Mouse (Mus musculus): ENCODE results near the gene Tirap. TPM values are rescaled to one million over a fixed set of nuclear protein-coding genes. Genes with fewer than 3 reads are reported as not detected.
A peak's percentile ranks its signal among the peaks of the same experiment; 100 is the strongest.

The Tirap gene
- polyA plus RNA-seq, 1 experiment from 2014 or later: 10.5 TPM

- H3K4me3 ChIP-seq: no peak overlapping the region
- 88% methylated on average over 4 of the region's 4 CpGs for WGBS
- H3K9me3 ChIP-seq: no peaks in the 10 kb centered on the region
- H3K27me3 ChIP-seq (replicated peaks): no peaks in the 10 kb centered on the region
- no peak overlapping the region for H3K4me2 ChIP-seq (replicated peaks)
- no peaks in the 10 kb centered on the region for H3K4me1 ChIP-seq
- no peak overlapping the region for H3K27ac ChIP-seq
- peaks cover 33% of the 10 kb centered on the region; the same call in 1 of the 2 replicates for H3K36me3 ChIP-seq
- no peak for ATAC-seq (ENCODE audit: low FRiP score, low read depth)
- H3K9ac ChIP-seq: no peak overlapping the region
Observed at GRCm38 (mm10) chr9:35186430-35186829, 13.7 kb downstream of the Tirap start.

- no peak for ATAC-seq (ENCODE audit: low FRiP score, low read depth)
- no peaks in the 10 kb centered on the region for H3K4me1 ChIP-seq
- no peak overlapping the region for H3K9ac ChIP-seq
- no peaks in the 10 kb centered on the region for H3K27me3 ChIP-seq (replicated peaks)
- no peak overlapping the region for H3K27ac ChIP-seq
- H3K4me3 ChIP-seq: no peak overlapping the region
- no peaks in the 10 kb centered on the region for H3K9me3 ChIP-seq
- 77% methylated on average over 5 of the region's 5 CpGs for WGBS
- H3K36me3 ChIP-seq: peaks cover 12% of the 10 kb centered on the region; the same call in 1 of the 2 replicates
- no peak overlapping the region for H3K4me2 ChIP-seq (replicated peaks)
Observed at GRCm38 (mm10) chr9:35183359-35183758, 16.7 kb downstream of the Tirap start.

- no peaks in the 10 kb centered on the region for H3K27me3 ChIP-seq (replicated peaks)
- no peak for ATAC-seq (ENCODE audit: low FRiP score, low read depth)
- H3K9ac ChIP-seq: no peak overlapping the region
- 90% methylated on average over 2 of the region's 2 CpGs for WGBS
- H3K4me3 ChIP-seq: no peak overlapping the region
- no peaks in the 10 kb centered on the region for H3K4me1 ChIP-seq
- peaks cover 7% of the 10 kb centered on the region; the same call in 1 of the 2 replicates for H3K36me3 ChIP-seq
- H3K27ac ChIP-seq: no peak overlapping the region
- H3K9me3 ChIP-seq: no peaks in the 10 kb centered on the region
- H3K4me2 ChIP-seq (replicated peaks): no peak overlapping the region
Observed at GRCm38 (mm10) chr9:35182832-35183231, 17.3 kb downstream of the Tirap start.

- no peak overlapping the region for H3K27ac ChIP-seq
- peak overlapping the region; percentile 74 for H3K4me2 ChIP-seq (replicated peaks)
- H3K4me1 ChIP-seq: peaks cover 13% of the 10 kb centered on the region; the same call in 1 of the 2 replicates
- H3K27me3 ChIP-seq (replicated peaks): no peaks in the 10 kb centered on the region
- peak; percentile 41 for ATAC-seq (ENCODE audit: low FRiP score, low read depth)
- no peaks in the 10 kb centered on the region for H3K9me3 ChIP-seq
- peak overlapping the region; percentile 51; the same call in 1 of the 2 replicates for H3K9ac ChIP-seq
- H3K36me3 ChIP-seq: no peaks in the 10 kb centered on the region
- WGBS: 52% methylated on average over 14 of the region's 14 CpGs
- peak overlapping the region; percentile 63 for H3K4me3 ChIP-seq
Observed at GRCm38 (mm10) chr9:35176124-35176659, 23.9 kb downstream of the Tirap start.

GRCm38 (mm10) chr9:35175251-35176123 is 24.6 kb downstream of the Tirap start, which contains the start of gene Dcps:
Gene Dcps (minus strand): TSS chr9:35176061.
- ATAC-seq (ENCODE audit: low FRiP score, low read depth): peak; percentile 98
- Histone ChIP-seq H3K4me1 (peaks cover 13% of the 10 kb centered on the region; the same call in 1 of the 2 replicates), H3K9ac (peak within 1 kb of the TSS; percentile 51), H3K27me3 (replicated peaks) (no peaks in the 10 kb centered on the region), H3K9me3 (no peaks in the 10 kb centered on the region), H3K36me3 (peaks cover 4% of the 10 kb centered on the region; the same call in 1 of the 2 replicates), H3K4me3 (peak within 1 kb of the TSS; percentile 63), H3K27ac (no peak within 1 kb of the TSS), H3K4me2 (replicated peaks) (peak within 1 kb of the TSS; percentile 74)
- under 1% methylated on average over 38 of the region's 38 CpGs for WGBS

GRCm38 (mm10) chr9:35173331-35173730 is 26.8 kb downstream of the Tirap start:
- WGBS: 97% methylated on average over 1 of the region's 1 CpGs
- Histone ChIP-seq H3K27me3 (replicated peaks) (no peaks in the 10 kb centered on the region), H3K36me3 (peaks cover 10% of the 10 kb centered on the region), H3K27ac (no peak overlapping the region), H3K4me1 (peaks cover 13% of the 10 kb centered on the region; the same call in 1 of the 2 replicates), H3K4me3 (no peak overlapping the region), H3K9ac (no peak overlapping the region), H3K4me2 (replicated peaks) (no peak overlapping the region), H3K9me3 (no peaks in the 10 kb centered on the region)
- no peak for ATAC-seq (ENCODE audit: low FRiP score, low read depth)

- WGBS: 90% methylated on average over 7 of the region's 7 CpGs
- peaks cover 10% of the 10 kb centered on the region for H3K36me3 ChIP-seq
- H3K27me3 ChIP-seq (replicated peaks): no peaks in the 10 kb centered on the region
- H3K4me2 ChIP-seq (replicated peaks): no peak overlapping the region
- H3K9me3 ChIP-seq: no peaks in the 10 kb centered on the region
- no peak overlapping the region for H3K27ac ChIP-seq
- ATAC-seq (ENCODE audit: low FRiP score, low read depth): no peak
- no peak overlapping the region for H3K4me3 ChIP-seq
- H3K9ac ChIP-seq: no peak overlapping the region
- H3K4me1 ChIP-seq: peaks cover 17% of the 10 kb centered on the region; the same call in 1 of the 2 replicates
Observed at GRCm38 (mm10) chr9:35170071-35170470, 30.0 kb downstream of the Tirap start.

GRCm38 (mm10) chr9:35166798-35167635 is 33.1 kb downstream of the Tirap start:
- 23% methylated on average over 9 of the region's 9 CpGs for WGBS
- peaks cover 9% of the 10 kb centered on the region; the same call in 1 of the 2 replicates for H3K4me1 ChIP-seq
- peaks cover 13% of the 10 kb centered on the region for H3K36me3 ChIP-seq
- H3K4me2 ChIP-seq (replicated peaks): peak overlapping the region; percentile 18; the same call in 1 of the 2 replicates
- no peak overlapping the region for H3K27ac ChIP-seq
- H3K4me3 ChIP-seq: no peak overlapping the region
- no peaks in the 10 kb centered on the region for H3K27me3 ChIP-seq (replicated peaks)
- no peaks in the 10 kb centered on the region for H3K9me3 ChIP-seq
- H3K9ac ChIP-seq: no peak overlapping the region
- peak; percentile 65 for ATAC-seq (ENCODE audit: low FRiP score, low read depth)

- no peak overlapping the region for H3K4me3 ChIP-seq
- H3K27me3 ChIP-seq (replicated peaks): no peaks in the 10 kb centered on the region
- peaks cover 13% of the 10 kb centered on the region for H3K36me3 ChIP-seq
- peak; percentile 42; the same call in 1 of the 2 replicates for ATAC-seq (ENCODE audit: low FRiP score, low read depth)
- H3K4me2 ChIP-seq (replicated peaks): no peak overlapping the region
- no peaks in the 10 kb centered on the region for H3K9me3 ChIP-seq
- WGBS: 40% methylated on average over 3 of the region's 3 CpGs
- H3K27ac ChIP-seq: no peak overlapping the region
- peaks cover 9% of the 10 kb centered on the region; the same call in 1 of the 2 replicates for H3K4me1 ChIP-seq
- no peak overlapping the region for H3K9ac ChIP-seq
Observed at GRCm38 (mm10) chr9:35166144-35166797, 33.8 kb downstream of the Tirap start.

- 88% methylated on average over 5 of the region's 5 CpGs for WGBS
- H3K4me1 ChIP-seq: peaks cover 9% of the 10 kb centered on the region; the same call in 1 of the 2 replicates
- no peaks in the 10 kb centered on the region for H3K9me3 ChIP-seq
- no peaks in the 10 kb centered on the region for H3K27me3 ChIP-seq (replicated peaks)
- 0 out of 2 replicates have a peak, but pooled peaks cover 3% of the 10 kb centered on the region for H3K36me3 ChIP-seq
- no peak overlapping the region for H3K4me2 ChIP-seq (replicated peaks)
- H3K9ac ChIP-seq: no peak overlapping the region
- no peak for ATAC-seq (ENCODE audit: low FRiP score, low read depth)
- H3K4me3 ChIP-seq: no peak overlapping the region
- no peak overlapping the region for H3K27ac ChIP-seq
Observed at GRCm38 (mm10) chr9:35164142-35164874, 35.8 kb downstream of the Tirap start.
